Mouse (Mus musculus) adrenal gland, postnatal 0 days (tissue): ENCODE results near the gene Vgll4. TPM values are rescaled to one million over a fixed set of nuclear protein-coding genes. Genes with fewer than 3 reads are reported as not detected.

Experiments
- polyA plus RNA-seq: library from polyadenylated mRNA; unstranded; fragments of >200 nt; fragmentation: Nextera tagmentation; extraction: Ambion mirVana; gene quantifications from 2 replicates; pipeline ENCODE4 v1.2.1, GENCODE M21; 2015

The Vgll4 gene
- 38.6 and 42.5 TPM in 2 replicates for polyA plus RNA-seq

GRCm38 (mm10) chr6:114969213-114970120, at the start of gene Vgll4:
Gene Vgll4, minus strand, starts transcription at chr6:114969994.

Other genes with a start within 250 kb of the Vgll4 start
- 22.0 and 34.1 TPM in 2 replicates for gene Tamm41, start 67.9 kb upstream of the Vgll4 start, polyA plus RNA-seq
- gene Syn2, start 164.9 kb upstream of the Vgll4 start, polyA plus RNA-seq: 25.4 and 74.6 TPM in 2 replicates